Mouse (Mus musculus): ENCODE results near the gene Arfgef2. TPM values are rescaled to one million over a fixed set of nuclear protein-coding genes. Genes with fewer than 3 reads are reported as not detected.

Gene Arfgef2
- total RNA-seq, 2 experiments from 2014 or later = 62.3 to 66.2 TPM

DNA sequence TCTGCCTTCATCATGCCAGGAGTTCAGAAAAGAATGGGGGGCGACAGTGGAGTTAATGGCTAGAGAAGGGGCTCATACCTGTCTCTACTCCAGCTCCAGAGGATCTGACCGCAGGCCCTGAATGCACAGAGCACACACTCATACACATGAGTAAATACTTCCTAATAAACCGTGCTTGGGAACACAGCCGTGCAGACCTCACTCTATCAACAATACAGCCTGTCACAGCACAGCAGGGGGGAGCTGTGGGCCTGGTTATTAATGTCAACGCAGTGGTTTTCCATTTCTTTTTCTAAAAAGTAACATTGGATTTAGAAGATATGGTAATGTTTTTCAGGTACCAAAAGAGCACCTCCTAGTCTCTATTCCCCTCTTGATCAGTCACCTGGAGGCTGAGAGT, 129.0 kb downstream of the Arfgef2 start:
- Histone ChIP-seq H3K4me3 (no peak overlapping the region), H3K27ac (no peak overlapping the region)
- no peak for TF ChIP-seq CTCF (IDR thresholded peaks at IDR 0.05)
- DNase-seq (ENCODE audit: extremely low spot score in 1 of 2, low spot score in 2 of 2) = no peak
- intact Hi-C loops (cut with DNase I) = no loop called here

DNA sequence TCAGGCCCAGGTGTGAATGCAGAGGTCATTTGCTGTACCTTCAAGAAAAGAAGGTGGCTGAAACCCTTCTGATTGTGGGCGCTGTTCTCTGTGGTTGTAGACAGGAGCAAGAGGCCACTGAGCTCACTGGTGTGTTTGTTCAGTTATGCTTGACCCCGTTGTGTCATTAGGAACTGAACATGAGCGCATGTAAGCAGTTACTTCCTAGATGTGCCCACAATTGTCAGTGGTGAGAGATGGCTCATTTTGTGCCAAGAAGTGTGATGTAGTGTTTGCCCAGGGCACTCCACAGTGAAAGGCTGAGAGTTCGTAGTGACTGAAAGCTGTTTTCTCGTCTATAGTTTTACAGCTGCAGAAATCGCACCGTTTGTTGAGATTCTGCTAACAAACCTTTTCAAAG, 130.2 kb downstream of the Arfgef2 start:
- intact Hi-C loops (cut with DNase I) = no loop called here
- TF ChIP-seq CTCF (IDR thresholded peaks at IDR 0.05) = no peak
- no peak for DNase-seq (ENCODE audit: extremely low spot score in 1 of 2, low spot score in 2 of 2)
- no peak overlapping the region for H3K27ac ChIP-seq
- H3K4me3 ChIP-seq = no peak overlapping the region

DNA sequence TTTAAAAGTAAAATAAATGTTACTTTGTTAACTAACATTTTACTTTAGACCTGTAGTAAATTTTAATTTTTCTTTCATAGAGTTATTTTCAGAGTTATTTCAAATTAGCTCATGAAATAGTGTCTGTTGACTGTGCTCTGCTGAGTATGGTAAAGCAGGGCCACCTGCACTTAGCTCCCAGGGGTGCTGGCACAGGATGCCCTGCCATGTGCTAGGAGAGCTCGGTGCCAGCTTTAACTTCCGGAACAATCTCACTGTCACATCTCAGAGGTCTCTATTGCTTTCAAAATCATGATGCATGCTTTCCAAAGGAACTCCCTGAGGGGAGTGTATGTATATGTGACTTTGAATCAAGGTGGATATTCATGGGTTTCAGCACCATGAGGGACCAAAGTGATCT, 130.8 kb downstream of the Arfgef2 start:
- no peak overlapping the region for H3K27ac ChIP-seq
- DNase-seq (ENCODE audit: extremely low spot score in 1 of 2, low spot score in 2 of 2) = no peak
- intact Hi-C loops (cut with DNase I) = no loop called here
- no peak for TF ChIP-seq CTCF (IDR thresholded peaks at IDR 0.05)
- H3K4me3 ChIP-seq = no peak overlapping the region

DNA sequence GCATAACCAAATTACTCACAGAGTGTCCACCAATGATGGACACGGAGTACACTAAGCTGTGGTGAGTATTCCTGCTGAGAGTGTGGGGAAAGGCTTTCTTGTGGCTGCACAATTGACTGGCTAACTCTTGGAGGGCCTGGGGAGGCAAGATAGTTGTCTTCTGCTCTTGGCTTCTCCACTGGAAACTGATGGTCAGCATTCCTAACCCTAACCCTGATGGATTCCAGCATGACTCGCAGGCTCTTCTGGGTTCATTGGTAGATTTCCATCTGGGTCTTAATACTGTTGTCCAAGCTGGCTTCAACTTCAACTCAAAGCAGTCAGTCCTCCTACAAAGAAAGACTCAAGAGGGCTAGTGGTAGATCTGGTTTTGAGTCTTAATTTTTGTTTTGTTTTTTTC, 137.8 kb downstream of the Arfgef2 start:
- Histone ChIP-seq H3K27ac (no peak overlapping the region), H3K4me3 (no peak overlapping the region)
- no peak for TF ChIP-seq CTCF (IDR thresholded peaks at IDR 0.05)
- no peak for DNase-seq (ENCODE audit: extremely low spot score in 1 of 2, low spot score in 2 of 2)
- intact Hi-C loops (cut with DNase I) = no loop called here

DNA sequence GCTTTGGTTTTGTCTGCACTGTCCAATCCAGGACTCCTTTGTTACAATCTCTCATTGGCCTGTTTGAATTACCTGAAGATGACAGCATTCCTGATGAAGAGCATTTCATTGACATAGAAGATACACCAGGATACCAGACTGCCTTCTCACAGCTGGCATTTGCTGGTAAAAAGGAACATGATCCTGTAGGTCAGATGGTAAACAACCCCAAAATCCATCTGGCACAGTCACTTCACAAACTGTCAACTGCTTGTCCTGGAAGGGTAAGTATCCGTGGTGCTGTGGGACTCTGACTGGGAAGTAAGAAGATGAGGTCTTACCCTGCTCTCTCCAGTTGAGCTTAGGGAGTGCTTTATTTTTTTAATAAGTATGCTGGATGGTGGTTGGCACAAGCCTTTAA, 139.0 kb downstream of the Arfgef2 start:
- H3K27ac ChIP-seq = no peak overlapping the region
- intact Hi-C loops (cut with DNase I) = no loop called here
- no peak overlapping the region for H3K4me3 ChIP-seq
- DNase-seq (ENCODE audit: extremely low spot score in 1 of 2, low spot score in 2 of 2) = no peak
- no peak for TF ChIP-seq CTCF (IDR thresholded peaks at IDR 0.05)

DNA sequence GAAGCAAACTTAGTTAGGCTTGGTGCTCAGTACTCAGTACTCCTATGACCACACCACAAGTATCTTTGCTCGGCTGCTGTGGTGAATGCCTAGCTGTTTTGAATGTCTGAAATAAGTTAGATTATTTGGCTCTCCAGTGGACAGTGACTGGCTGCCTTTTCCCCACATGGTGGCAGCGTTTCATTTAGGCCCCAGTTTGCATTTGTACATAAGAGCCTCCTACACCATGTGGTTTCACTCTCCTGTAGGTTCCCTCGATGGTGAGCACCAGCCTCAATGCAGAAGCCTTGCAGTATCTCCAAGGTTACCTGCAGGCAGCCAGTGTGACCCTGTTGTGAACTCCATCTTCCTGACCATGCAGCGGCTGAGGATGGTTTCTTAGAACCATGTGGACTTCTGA, 140.1 kb downstream of the Arfgef2 start:
- no peak for DNase-seq (ENCODE audit: extremely low spot score in 1 of 2, low spot score in 2 of 2)
- no peak overlapping the region for H3K27ac ChIP-seq
- no peak overlapping the region for H3K4me3 ChIP-seq
- intact Hi-C loops (cut with DNase I) = no loop called here
- TF ChIP-seq CTCF (IDR thresholded peaks at IDR 0.05) = peak; percentile 42

Other genes with a start within 250 kb of the Arfgef2 start
- 100 to 1,000 TPM; 110 to 115 TPM for gene Prex1, start 91.8 kb upstream of the Arfgef2 start, total RNA-seq (2021)
- 1 to 10 TPM; 5.3 to 6.4 TPM for gene Trp53rkb, start 13.1 kb upstream of the Arfgef2 start, total RNA-seq (2021)
- 10 to 100 TPM; 52.2 to 60.6 TPM for gene Cse1l, start 100.5 kb downstream of the Arfgef2 start, total RNA-seq (2021)
- 10 to 100 TPM; 73.3 to 77.4 TPM for gene Stau1, start 190.7 kb downstream of the Arfgef2 start, total RNA-seq (2021)
- 10 to 100 TPM; 34.6 to 35.5 TPM for gene Ddx27, start 209.6 kb downstream of the Arfgef2 start, total RNA-seq (2021)